Mouse (Mus musculus) T-helper 1 cell (primary cell): ENCODE measurements around the gene Tmco1.

ENCODE experiments used
- in situ Hi-C: fragments of 300-600 bp; cut with MboI, MseI; formaldehyde crosslinking; loops from one replicate; pipeline ENCODE4 v1.15.1; 2025; ENCODE audit warnings: high pct_unique_total_duplicates

The Tmco1 gene

DNA sequence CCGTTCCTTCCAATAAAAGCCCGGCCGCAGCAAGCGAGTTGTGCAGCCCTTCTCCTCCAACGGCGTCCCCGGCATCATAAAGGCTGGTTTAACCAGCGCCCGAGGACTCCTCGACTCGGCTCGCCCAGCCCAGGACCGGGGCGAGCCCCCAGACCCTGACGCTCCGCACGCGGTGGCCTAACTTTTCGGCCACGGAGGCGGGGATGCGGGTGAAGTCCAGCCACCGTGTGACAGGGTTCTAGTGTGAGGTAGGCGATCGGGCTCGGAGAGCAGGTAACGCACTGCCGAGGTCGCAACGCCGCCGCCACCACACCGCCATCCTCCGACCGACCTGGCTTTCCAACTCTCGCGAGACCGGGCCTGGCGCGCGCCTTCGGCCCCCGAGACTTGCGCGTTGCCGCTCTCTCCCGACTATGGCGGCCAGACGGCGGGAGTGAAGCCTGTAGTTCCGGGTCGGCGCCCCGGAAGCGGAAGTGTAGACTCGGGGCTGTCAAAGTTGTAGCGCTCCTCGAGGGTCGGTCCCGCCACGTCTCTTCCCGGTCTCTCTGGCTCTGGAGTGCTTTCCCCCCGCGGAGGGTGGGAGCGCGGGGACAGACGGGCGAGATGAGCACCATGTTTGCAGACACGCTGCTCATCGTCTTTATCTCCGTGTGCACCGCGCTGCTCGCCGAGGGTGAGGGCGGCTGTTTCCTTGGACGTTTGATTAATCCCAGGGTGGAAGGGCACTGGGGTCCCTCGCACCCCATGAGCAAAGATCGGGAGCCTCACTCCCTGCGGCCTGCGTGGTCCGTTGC lies at the start of gene Tmco1:
Gene Tmco1, plus strand, starts transcription at position 118 of the 794 bp plus-strand sequence.
- in situ Hi-C loops, result loop anchor here (5.0 kb wide), 1 partner anchor 34 kb away; no protein-coding TSS in a partner anchor

DNA sequence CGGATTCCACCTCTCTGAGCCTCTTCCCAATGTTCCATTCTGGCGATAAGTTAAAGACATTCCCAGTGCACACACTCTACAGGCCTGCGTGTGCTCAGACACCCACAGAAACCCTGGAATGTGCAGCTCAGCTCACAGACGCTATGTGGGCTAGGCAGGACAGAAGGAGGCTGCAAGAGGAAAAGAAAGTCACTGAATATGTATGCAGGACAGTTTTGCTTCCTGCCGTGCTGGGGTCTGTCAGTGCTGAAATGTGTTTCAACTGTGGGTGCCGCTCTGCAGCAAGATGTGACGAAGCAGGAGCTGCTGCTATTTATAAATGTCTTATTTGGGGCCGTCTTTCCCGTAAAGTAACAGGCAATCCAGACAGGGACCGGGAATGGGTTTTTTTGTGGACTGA lies 48.5 kb upstream of the Tmco1 start:
- in situ Hi-C loops, result loop anchor here (10.0 to 25.0 kb wide), 2 partner anchors 1247 to 1395 kb away; partner anchors contain the start of gene Pou2f1

DNA sequence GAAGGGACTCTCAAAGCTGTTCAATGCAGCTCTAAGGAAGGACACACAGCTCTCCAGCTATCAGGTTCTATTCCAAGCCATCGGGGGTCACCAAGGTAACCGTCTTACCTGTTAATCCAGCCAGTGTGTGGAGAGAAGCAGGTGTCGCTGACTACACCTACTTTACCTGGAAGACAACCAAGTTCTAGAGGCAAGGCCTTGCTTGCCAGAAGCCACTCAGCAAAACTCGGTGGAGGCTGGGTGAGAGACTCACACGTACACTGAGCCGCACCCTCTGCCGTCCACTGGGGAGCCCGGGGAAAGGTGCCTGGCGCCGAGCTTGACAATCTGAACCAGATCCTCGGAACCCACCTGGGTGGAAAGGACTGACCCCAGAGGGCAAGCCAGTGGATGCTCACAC lies 46.4 kb upstream of the Tmco1 start:
- in situ Hi-C loops, result loop anchor here (25.0 kb wide), 1 partner anchor 1249 kb away; the partner anchor contains the start of gene Pou2f1

DNA sequence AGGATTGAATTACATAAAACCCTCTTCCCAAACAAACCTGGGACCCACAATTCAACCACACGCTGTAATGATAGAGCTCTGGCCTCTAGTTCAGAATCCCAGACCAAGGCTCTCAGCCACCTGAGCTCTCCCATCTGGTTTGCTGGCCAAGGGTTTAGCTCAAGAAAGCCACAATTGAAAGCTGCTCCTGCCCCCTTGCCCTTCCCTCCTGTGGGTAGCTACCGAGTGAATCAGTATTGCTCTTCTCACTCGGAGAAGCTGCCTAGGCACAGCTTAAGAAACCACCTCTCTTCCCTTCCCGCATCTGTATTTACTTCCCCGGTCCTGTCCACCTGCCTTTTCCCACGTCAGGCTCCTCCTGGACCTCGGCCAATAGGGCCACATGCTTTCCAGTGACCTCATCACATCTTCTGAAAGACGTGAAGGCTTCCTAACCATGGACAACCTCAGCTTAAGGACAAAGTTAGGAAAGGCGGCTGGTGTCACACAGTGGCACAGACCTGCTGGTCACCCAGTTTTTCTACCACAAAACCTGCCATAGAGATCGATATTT lies 45.6 kb upstream of the Tmco1 start:
- in situ Hi-C loops, result loop anchor here (25.0 kb wide), 1 partner anchor 1250 kb away; the partner anchor contains the start of gene Pou2f1

GRCm38 (mm10) chr1:167265366-167265765 lies 42.8 kb upstream of the Tmco1 start:
- in situ Hi-C loops, result loop anchor here (25.0 kb wide), 1 partner anchor 1253 kb away; the partner anchor contains the start of gene Pou2f1

- in situ Hi-C loops, result loop anchor here (25.0 kb wide), 1 partner anchor 1254 kb away; the partner anchor contains the start of gene Pou2f1
Observed at GRCm38 (mm10) chr1:167266720-167267119, 41.5 kb upstream of the Tmco1 start.

DNA sequence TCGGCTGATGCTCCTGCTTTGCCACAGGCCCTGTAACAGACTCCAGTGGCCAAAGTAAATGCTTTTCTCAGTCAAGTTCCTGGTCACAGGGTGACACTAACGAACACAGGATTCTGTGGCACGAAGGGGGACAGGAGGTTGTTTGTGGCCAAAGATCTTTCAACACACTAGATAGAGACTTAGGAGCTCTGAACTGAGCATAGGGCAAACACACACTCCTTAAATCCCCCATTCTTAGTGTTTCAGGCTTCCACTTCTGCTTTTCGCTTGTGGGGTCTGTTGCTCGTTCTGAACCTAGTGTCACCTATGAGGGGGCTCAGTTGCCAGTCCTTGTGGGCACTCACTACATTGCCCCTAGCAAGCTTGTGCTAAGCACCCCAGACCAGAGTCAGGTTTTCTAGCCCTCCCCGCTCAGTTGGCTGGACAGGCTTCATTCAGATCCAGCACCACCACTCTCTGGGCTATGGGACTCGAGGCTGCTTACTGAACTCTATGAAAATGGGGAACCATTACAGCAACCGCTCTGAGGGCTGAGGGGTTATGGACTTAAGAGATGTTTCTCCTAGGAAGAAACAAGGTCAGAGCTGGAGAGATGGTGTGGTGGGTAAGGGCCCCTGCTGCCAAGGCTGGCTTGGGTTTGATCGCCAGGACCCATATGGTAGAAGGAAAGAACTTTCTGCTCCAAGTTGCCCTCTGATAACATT lies 39.7 kb upstream of the Tmco1 start:
- in situ Hi-C loops, result loop anchor here (25.0 kb wide), 1 partner anchor 1256 kb away; the partner anchor contains the start of gene Pou2f1

GRCm38 (mm10) chr1:167269350-167269811 lies 38.8 kb upstream of the Tmco1 start:
- in situ Hi-C loops, result loop anchor here (25.0 kb wide), 1 partner anchor 1257 kb away; the partner anchor contains the start of gene Pou2f1

DNA sequence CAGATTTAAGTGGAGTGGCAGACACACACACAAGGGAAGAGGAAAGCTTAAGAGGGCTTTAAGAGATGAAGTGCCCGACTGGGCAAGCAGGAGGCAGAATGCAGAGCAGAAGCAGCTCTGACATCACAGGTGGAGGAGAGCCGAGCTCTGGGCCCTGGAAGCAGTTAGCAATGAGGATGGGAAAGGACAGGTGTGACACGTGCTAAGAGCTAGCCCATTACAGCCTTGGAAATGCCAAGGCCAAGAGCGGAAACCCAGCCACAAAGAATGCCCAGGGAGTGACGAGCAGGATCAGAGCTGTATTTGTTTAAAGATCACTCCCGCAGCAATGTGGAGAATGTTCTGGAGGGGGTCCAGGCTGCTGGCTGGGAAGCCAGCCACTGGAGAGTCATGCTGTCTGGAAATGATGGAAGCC lies 38.3 kb upstream of the Tmco1 start:
- in situ Hi-C loops, result loop anchor here (25.0 kb wide), 1 partner anchor 1258 kb away; the partner anchor contains the start of gene Pou2f1

GRCm38 (mm10) chr1:167270342-167271111 lies 37.7 kb upstream of the Tmco1 start:
- in situ Hi-C loops, result loop anchor here (25.0 kb wide), 1 partner anchor 1258 kb away; the partner anchor contains the start of gene Pou2f1

DNA sequence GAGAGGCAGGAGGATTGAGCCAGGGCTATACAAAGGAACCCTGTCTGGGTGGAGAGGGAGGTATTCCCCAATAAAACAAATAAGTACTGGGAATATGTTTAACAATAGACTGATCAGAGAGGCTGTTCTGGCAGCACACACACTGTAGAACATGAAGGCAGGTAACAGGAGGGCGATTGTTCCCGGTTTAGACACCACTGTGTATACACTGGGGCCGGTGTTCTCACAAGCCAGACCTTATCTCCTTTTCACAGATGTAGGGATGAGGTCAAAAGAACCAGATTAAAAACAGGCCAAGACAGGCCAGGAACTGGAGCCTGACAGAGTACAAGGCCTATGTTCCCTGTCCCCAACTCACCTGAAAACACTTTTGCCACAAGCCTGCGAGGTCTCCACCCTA lies 36.9 kb upstream of the Tmco1 start:
- in situ Hi-C loops, result loop anchor here (25.0 kb wide), 1 partner anchor 1259 kb away; the partner anchor contains the start of gene Pou2f1

DNA sequence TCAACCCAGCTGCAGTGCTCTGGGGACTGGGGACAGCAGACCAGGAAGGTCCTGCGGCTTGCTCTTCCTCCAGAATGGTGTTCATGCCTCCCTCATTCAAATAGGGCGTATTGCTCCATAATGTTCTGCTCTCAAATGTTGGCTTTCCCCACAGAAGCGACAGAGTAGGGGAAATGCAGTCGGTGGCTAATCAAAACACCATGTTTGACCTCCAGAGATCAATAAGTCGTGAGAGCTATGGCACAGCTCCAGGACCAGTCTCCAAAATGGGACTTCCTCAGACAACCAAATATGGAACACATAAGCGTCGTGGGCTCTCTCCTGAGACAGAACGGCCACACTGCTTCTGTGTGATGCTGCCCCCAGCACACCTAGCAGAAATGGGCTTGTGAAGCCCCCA lies 36.3 kb upstream of the Tmco1 start:
- in situ Hi-C loops, result loop anchor here (25.0 kb wide), 1 partner anchor 1260 kb away; the partner anchor contains the start of gene Pou2f1

DNA sequence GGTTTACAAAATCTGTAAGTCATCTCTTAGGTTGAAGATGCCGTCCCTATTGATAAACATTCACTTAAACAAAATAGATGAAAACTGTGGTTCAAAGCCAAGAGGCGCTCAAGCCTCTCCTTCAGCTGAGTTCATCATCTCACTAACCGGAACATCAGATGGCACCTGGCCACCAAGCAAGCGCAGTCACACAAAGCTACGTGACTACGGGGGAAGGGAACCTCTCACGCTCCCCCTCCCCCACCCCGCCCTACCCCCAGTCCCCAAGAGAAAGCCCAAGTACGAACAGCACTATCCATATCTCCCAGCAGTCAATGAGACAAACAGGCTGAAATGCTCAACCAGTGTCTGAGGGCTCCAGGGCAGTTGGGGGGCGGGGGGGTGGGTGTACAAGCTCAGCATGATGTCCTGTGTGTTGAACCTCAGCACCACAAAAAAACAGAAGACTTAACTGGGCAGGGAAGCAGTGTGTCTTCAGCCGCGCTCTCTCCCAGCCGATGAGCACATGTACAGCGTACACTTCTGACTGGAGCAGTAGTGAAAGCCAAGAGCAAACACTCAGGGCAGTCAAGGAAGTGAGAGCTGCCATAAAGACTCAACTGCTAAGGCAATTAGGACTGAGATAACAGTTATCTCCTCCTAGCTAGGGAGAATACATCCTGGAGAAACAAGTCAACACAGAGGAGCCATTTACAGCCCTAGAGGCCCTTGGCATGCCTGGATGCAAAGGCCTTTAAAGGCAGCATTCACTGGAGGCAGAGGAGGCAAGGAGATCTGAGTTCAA lies 34.6 kb upstream of the Tmco1 start:
- in situ Hi-C loops, result loop anchor here (25.0 kb wide), 1 partner anchor 1261 kb away; the partner anchor contains the start of gene Pou2f1

DNA sequence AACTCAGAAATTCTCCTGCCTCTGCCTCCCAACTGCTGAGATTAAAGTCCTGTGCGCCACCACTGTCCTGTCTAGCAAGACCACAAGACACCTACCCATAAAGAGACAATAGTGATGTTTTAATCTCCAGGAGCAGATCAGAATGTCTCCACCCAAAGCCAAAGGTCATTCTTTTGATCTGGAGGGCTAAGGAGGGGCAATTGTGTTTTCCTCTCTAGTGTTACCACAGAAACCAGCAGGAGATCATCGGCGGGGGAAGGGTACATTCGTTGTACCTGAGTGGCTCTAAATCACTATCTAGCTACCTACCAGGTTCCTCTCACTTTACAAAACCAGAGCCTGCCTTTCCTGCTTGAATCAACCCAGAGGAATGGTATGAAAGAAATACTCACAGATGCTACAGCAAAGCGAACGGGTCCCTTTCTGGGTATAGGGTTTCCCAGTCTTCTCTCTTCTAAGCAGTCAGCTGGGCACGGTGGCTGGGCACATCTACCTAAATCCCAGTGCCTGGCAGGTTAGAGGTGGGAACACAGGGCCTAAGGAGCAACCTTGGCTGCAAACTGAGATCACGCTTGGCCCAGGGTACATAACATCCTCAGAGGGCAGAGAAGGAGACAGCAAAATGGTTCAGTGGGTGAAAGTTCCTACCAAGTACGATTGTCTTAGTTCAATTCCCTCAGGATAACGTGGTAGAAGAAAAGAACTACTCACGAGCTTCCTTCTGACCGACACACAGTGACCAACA lies 33.4 kb upstream of the Tmco1 start:
- in situ Hi-C loops, result loop anchor here (25.0 kb wide), 2 partner anchors 1263 to 1813 kb away; partner anchors contain the start of genes Dcaf6, Mpc2 and Pou2f1

DNA sequence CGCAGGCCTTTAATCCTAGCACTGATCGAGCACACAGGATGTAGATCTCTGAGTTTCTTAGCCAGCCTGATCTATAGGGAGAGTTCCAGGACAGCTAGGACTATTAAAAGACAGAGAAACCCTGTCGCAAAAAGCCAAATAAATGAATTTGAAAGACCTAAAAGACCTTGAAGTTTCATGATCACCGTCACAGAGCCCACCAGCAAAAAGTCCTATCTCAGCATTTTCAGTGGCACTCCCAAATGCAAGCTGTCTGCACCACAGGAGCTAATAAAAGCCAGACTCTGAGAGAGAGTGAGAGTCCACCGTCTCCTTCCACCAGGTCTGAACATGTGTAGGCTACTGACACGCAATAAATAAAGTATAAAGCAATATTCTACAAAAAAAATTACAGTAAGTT lies 29.8 kb upstream of the Tmco1 start:
- in situ Hi-C loops, result loop anchor here (25.0 kb wide), 1 partner anchor 1816 kb away; the partner anchor contains the start of genes Dcaf6 and Mpc2

DNA sequence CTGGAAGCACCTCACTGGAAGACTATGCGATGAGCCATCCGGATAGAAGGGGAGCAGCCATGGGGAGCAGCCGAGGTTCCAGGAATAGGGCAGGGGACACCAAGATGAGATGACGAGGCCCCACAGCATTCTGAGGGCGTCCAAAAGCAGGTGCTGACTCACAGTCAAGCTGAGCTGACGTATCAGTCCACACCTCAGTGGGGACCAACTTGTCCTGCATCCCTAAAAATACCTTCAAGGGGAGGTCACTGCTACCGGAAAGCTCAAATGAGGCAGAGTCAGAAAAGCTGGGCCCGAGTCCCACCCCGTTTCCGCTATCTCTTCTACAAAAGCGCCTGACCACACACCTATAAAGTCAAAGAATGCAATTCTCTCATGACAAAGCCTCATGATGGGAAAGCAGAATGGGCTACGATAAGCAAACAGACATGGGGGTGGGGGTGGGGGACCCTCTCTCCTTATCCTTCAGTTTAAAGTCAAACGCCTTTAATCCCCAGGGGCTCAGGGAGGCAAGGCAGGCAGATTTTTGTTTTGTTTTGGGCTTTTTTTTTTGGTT lies 28.9 kb upstream of the Tmco1 start:
- in situ Hi-C loops, result loop anchor here (25.0 kb wide), 1 partner anchor 1817 kb away; the partner anchor contains the start of genes Dcaf6 and Mpc2

- in situ Hi-C loops, result loop anchor here (25.0 kb wide), 1 partner anchor 1818 kb away; the partner anchor contains the start of genes Dcaf6 and Mpc2
Observed at GRCm38 (mm10) chr1:167280061-167280460, 28.1 kb upstream of the Tmco1 start.

- in situ Hi-C loops, result loop anchor here (25.0 kb wide), 1 partner anchor 1820 kb away; the partner anchor contains the start of genes Dcaf6 and Mpc2
Observed at GRCm38 (mm10) chr1:167282112-167282511, 26.1 kb upstream of the Tmco1 start.
